Mouse (Mus musculus) thymus, postnatal 25 days (tissue): ENCODE results near the gene Uhmk1.
A peak's percentile ranks its signal among the peaks of the same experiment; 100 is the strongest.
"Not testable (repeated sequence)": the region's sequence is repeated elsewhere in the genome, so short reads cannot be mapped to it uniquely, and the experiment has no call there.

Experiments
- DNase-seq: peaks from one replicate; pipeline ENCODE4 v3.0.0; 2022

Uhmk1 gene

GRCm38 (mm10) chr1:170214757-170215522 is at the start of gene Uhmk1:
TSS of gene Uhmk1 (minus strand) at chr1:170215397.
- peak; percentile 87 for DNase-seq

DNA sequence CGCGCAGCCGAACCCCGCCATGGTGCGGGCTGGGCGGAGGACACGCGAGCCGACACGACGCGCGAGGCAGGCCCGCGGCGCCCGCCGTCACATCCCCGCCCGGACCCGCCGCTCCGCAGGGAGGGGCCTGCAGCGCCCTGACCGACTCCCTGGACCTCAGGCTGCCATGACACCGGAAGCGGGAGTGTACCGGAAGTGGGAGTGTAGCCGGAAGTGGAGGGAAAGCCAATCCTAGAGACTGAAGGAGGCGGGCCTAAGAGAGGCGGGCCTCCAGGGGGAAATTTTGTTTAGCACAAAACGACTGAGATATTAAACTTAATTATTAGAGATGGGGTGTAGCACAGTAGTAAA is 40.3 kb upstream of the Uhmk1 start:
- peak; percentile 76 for DNase-seq

DNA sequence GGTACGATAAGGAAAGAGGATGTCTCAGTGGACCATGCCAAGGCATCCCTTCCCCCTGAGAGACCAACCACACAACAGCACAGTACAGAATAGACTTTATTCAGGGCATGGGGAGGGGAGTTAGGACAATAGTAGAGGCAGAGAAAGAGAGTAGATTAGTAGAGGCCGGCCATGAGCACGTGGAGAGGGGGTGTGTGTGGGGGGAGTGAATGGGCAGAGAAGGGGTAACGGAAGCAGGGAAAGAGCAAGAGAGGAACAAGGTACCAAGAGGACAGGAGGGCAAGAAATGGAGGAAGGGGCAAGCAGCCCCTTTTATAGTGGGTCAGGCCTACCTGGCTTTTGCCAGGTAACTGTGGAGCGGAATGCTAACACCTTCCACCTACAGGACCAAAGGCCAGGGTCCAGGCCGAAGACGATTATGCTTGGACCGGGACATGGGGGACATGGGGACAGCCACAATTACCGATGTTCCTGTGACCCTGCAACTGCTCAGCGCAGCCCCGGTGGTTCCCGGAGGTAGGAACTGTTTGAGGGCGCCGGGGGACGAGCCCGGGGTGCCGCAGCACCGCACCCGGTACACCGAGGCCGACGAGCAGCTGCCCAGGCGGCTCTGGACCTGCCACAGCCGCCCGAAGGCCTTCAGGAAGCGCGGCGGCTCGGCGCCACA is 39.8 kb upstream of the Uhmk1 start:
- no peak for DNase-seq

DNA sequence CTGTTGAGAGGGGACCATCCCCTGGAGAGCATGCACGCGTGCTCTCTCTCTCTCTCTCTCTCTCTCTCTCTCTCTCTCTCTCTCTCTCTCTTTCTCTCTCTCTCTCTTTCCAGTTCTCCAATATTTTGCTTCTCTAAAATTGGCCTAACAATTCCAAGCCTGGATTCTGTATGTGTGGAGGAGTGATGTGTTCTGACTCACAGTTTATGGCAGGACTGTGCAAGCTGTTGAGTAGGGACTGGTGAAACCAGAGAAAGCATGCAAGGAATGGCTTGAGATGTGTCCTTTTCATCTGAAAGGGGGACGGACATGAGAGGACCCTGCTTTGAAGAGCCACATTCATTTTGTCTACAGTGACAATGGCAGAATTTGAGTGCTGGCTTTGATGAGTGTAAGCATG is 29.8 kb upstream of the Uhmk1 start:
- DNase-seq, result no peak

- DNase-seq, result not testable (repeated sequence)
These were observed 17.5 kb upstream of the Uhmk1 start, which contains the start of gene Sh2d1b2 for GRCm38 (mm10) chr1:170232688-170233087. TSS of gene Sh2d1b2 (plus strand) at chr1:170232749.

- DNase-seq, result no peak
These were observed 8.1 kb upstream of the Uhmk1 start for GRCm38 (mm10) chr1:170223276-170223675.

GRCm38 (mm10) chr1:170220351-170220750 is 5.2 kb upstream of the Uhmk1 start:
- no peak for DNase-seq

GRCm38 (mm10) chr1:170218091-170218884 is 3.1 kb upstream of the Uhmk1 start:
- peak; percentile 28 for DNase-seq

DNA sequence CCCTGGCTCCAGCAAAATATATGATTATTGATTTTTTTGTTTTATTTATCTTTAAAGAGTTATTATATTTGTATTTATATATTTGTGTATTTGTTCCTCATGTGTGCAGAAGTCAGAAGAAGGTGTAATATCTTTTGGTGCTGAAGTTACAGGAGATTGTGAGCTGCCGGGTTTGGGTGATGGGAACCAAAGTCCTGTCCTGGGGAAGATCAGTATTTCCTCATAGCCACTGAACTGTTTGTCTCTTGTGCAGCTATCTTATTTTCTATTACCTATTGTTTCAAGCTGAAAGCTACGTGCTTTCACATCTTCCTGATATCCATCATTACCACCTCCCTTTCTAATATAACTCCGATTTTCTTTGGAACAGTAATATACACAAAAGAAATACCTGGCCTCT is 393 bp upstream of the Uhmk1 start:
- DNase-seq, result no peak

- no peak for DNase-seq
These were observed 827 bp downstream of the Uhmk1 start for GRCm38 (mm10) chr1:170214383-170214756.

GRCm38 (mm10) chr1:170213181-170213879 is 1.9 kb downstream of the Uhmk1 start:
- DNase-seq, result no peak

DNA sequence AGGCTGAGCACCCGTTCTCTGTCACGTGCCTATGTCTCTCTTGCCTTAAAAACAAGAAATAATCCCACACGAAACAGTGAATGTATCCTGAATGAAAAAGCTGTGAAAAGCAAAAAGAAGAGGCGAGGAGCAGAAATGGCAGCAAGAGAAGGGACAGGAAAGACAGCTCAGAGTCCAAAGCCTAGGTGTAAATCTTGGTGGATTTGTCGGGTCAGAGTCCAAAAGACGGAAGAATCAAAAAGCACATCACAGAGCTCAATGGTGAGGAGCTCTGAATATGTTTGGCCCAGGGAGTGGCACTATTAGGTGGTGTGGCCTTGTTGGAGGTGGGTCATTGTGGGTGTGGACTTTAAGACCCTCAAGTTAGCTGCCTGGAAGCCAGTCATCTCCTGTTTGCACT is 8.8 kb downstream of the Uhmk1 start:
- DNase-seq, result no peak

DNA sequence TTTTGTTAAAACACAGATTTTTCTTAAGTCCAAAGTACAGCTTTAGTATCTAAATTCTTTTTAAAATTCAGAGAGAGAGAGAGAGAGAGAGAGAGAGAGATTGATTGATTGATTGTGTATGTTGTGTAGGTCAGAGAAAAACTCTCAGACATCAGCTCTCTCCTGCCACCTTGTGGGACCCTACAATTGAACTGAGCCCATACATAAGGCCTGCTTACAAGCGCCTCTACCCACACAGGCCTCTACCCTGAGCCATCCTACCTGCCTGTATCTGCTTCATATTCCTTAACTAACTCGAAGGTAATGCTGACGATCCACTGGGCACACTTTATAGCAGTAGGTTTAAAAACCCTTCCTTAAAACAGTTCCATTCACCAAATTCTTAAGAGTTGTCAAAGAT is 14.8 kb downstream of the Uhmk1 start:
- DNase-seq, result peak; percentile 32

GRCm38 (mm10) chr1:170196211-170196610 is 19.0 kb downstream of the Uhmk1 start:
- no peak for DNase-seq

- no peak for DNase-seq
These were observed 23.3 kb downstream of the Uhmk1 start for GRCm38 (mm10) chr1:170191925-170192324.

DNA sequence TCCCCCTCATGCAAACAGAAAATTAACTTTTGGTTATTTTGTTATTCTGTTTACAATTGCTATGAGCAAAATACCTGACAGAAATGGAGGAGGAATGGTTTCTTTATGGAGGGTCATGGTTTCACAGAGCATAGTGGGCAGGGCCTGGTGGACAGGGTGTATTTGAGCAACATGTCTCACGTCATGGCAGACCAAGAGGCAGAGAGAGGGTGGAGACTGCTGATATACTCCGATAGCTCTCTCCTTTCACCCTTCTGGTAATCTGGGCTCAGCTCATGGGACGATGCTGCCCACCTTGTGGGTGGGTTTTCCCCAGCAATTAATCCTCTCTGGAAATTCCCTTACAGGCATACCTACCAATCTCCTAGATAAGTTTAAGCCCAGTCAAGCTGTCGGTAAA is 25.0 kb downstream of the Uhmk1 start:
- no peak for DNase-seq

- no peak for DNase-seq
These were observed 26.6 kb downstream of the Uhmk1 start for GRCm38 (mm10) chr1:170188601-170189000.

- DNase-seq, result no peak
These were observed 28.7 kb downstream of the Uhmk1 start for GRCm38 (mm10) chr1:170186531-170186930.

DNA sequence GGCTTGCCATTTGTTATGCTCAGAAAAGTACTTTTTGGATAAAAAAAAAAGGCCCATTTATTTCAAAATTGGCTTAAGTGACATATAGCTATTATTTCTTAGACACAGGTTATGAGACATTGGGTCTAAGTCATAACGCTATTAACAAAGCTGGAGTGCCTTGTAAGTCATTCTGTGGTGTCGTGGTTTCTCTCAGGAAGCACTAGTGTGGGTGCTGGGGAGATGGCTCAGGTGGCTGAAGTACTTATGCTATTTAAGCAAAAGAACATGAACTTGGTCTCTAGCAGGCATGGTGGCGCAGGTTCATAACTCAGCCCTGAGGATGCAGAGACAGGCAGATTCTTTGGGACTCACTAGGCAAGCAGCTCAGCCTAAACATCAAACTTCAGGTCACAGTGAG is 30.1 kb downstream of the Uhmk1 start:
- no peak for DNase-seq

DNA sequence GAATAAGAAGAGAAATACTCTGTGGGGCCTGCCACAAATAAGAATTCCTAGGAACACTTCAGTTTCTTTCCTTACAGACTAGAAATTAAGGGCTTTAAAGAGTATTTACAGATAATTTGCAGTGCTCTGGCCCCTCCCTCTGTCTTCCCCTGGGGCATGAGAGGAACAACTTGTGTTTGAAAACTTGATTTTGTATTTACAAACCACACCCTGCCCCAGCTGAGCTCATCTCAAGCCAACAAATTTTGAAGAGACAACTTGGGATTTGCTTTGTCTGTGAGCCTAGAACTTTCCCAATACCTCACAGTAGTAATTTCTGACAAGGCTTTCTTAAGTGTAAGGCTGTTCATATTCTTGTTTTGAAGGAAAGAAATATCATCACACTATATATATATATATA is 32.5 kb downstream of the Uhmk1 start:
- DNase-seq, result no peak

DNA sequence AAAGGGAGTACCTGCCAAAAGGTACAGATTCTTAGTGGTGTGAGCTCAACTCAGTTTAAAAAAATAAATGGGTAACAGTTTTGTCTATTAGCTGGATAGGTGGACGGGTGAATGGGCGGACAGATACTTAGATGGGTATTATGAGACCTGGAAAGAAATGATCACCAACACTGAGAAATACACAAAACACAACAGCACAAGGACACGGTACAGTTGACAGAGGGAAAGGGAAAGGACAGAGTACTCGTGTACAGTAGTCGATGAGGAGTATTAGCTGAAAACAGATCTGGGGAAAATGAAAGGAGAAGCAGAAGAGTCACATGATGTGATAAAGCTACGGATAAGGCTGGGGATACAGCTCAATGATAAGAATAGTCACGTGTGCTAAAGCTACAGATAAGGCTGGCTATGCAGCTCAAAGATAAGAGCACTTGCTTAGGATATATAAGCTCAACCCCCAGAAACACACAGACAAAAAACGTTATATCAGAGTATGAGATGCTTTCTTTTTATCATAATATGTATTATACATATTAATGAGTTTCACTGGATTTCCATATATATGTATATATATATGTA is 38.4 kb downstream of the Uhmk1 start:
- DNase-seq, result no peak

GRCm38 (mm10) chr1:170175848-170176247 is 39.3 kb downstream of the Uhmk1 start:
- no peak for DNase-seq

DNA sequence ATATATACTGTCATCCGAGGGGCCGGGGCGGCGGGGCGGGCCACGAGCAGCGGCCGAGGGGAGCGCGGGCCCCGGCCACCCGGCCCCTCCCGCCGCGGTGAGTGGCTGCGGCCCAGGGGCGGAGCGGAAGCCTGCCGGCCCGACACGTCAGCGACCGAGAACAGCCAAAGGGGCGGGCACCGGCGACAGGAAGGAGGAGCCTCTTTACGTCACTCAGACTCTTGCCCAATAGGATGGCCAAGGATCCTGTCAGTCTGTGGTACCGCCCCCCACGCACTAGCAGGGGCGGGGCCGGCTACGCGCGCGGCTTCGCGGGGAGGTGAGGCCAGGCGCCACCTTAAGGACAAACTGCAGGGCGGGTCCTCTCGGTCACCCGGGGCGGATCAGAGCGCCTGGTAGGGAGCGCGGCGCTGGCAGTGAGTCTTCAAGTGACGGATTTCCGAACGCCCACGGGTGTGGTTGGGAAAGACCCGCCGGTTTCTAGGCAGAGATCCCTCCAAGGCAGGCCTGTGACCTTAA is 40.3 kb downstream of the Uhmk1 start, which contains the start of gene Uap1:
Gene Uap1 (minus strand): TSS at position 144 of the 519 bp plus-strand sequence.
- peak; percentile 99 for DNase-seq
